Mouse (Mus musculus) liver, embryonic 14.5 days (tissue): ENCODE results near the gene Rabgap1l.
A peak's percentile ranks its signal among the peaks of the same experiment; 100 is the strongest.

Experiments used
- CTCF ChIP-seq: IDR thresholded peaks from 2 replicates; pipeline ENCODE4 v1.5.1; 2016; ENCODE audit warnings: antibody characterized with exemption, low read depth, control low read depth
- EP300 ChIP-seq: IDR thresholded peaks from 2 replicates; pipeline ENCODE4 v1.6.1; 2016; ENCODE audit warnings: antibody characterized with exemption, low read depth

GRCm38 (mm10) chr1:160316239-160316638 is 476.8 kb downstream of the Rabgap1l start:
- TF ChIP-seq CTCF (peak; percentile 46; the same call in 1 of the 2 replicates), EP300 (no peak)
